Mouse (Mus musculus): Measurements from ENCODE around the gene Tufm.

GRCm38 (mm10) chr7:126470077-126470476 is 17.1 kb upstream of the Tufm start:
- no peak for TF ChIP-seq POLR2AphosphoS2 (IDR thresholded peaks at IDR 0.05; ENCODE audit: insufficient read length, low read depth)
- no peak for TF ChIP-seq TCF12 (IDR thresholded peaks at IDR 0.05; ENCODE audit: insufficient read depth, poor library complexity, severe bottlenecking)
- no peak for TF ChIP-seq POLR2A (IDR thresholded peaks at IDR 0.05; ENCODE audit: insufficient read length, low read depth)
- TF ChIP-seq TCF3 (IDR thresholded peaks at IDR 0.05; ENCODE audit: insufficient read length, low read depth), result no peak
- TF ChIP-seq MAX (IDR thresholded peaks at IDR 0.05; ENCODE audit: low read depth), result no peak
- TF ChIP-seq REST (IDR thresholded peaks at IDR 0.05; ENCODE audit: insufficient read depth, insufficient read length), result no peak
- TF ChIP-seq MYOD1 (IDR thresholded peaks at IDR 0.05; ENCODE audit: control insufficient read depth in 1 of 3, insufficient read length in 2 of 3, low read depth in 2 of 3), result no peak
- TF ChIP-seq E2F4 (IDR thresholded peaks at IDR 0.05; ENCODE audit: insufficient read depth), result no peak
- TF ChIP-seq MYOG (IDR thresholded peaks at IDR 0.05; ENCODE audit: control insufficient read depth in 1 of 3, insufficient read depth in 1 of 3, insufficient read length in 2 of 3, low read depth in 2 of 3), result no peak
- TF ChIP-seq USF1 (IDR thresholded peaks at IDR 0.05; ENCODE audit: low read depth), result no peak

Data from myocyte (in vitro differentiated cells).